Mouse (Mus musculus): ENCODE data around the gene Xlr.
"Not testable (repeated sequence)": the region's sequence is repeated elsewhere in the genome, so short reads cannot be mapped to it uniquely, and the experiment has no call there.

Xlr gene

DNA sequence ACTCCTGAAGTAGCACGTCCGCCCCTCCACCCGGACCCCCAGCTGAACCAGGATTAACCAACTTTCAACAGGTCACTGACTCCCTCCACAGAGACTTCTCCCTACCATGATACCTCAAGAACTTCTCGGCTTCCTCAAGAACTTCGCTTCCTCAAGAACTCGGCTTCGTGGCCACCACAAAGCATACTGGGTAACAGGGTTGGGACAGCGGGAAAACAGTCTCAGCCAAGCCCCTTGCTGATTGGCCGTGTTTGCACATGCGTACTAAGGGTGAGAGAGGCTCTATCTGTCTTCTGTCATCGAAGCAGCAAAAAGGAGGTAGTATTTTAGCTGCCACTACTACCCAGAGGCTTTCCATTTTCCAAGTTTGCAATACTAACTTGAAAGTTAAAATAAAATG, at the start of gene Xlr:
TSS of gene Xlr (minus strand) at position 188 of the 400 bp plus-strand sequence.
- DNase-seq (ENCODE audit: low read depth) = not testable (repeated sequence)

DNA sequence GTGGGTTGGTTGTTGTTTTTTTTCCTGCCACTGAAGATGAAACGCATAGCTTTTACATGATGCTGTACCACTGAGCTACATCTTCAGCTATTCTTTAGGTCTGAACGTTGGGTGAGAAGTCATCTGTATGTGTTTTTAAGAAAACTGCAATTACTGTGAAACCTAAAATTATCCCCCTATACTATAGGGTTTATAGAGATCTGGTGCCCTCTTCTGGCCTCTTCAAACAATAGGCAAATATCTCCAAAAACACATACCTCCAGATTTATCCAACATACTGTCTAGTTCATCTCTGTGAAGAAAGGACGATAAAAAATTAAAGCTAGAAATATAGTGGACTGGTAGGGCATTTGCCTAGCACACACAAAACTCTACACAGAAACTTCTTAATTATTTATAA, 1.6 kb upstream of the Xlr start:
- peak; percentile 0 for DNase-seq (ENCODE audit: low read depth)

DNA sequence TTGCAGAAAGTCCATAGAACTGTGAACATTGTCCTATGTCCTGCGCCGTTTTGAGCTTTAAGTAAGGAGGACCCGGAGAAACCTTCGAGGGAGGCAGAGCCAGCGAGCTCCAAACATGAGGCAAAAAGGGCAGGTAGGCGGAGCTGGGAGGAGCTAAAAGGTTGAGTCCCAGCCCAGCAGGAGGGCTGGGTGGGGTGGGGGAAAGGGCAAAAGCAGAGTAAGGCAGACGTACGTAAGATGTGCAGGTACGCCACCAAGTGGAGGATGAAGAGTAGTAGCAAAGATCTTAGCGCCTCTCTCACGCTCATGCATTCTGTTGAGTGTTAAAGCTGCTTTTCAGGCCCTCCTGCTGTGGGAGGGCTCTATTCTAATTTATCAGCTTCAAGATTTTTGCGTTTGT, 21.2 kb downstream of the Xlr start, which contains the start of gene Zfp36l3:
TSS of gene Zfp36l3 (minus strand) at position 119 of the 400 bp plus-strand sequence.
- DNase-seq (ENCODE audit: low read depth) = no peak

DNA sequence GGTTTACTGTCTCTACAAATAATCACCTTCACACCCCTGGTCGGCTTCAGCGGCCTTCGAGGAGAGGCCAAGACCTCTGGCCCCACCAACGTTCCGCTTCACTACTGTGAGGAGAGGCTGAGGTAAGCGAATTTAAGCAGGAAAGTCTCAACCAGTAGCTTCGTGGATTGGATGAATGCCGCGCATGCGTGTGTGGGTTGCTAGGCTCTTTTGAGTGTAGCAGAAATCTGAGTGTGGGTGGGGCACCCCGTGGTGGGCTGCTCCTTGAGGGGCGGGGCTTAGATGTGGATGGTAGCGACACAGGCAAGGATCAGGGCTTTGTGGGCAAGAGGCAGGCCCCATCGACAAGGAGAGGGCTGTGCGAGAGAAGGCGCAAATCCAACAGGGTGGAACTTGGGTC, 39.8 kb downstream of the Xlr start, which contains the start of gene 1700013H16Rik:
TSS of gene 1700013H16Rik (minus strand) at position 96 of the 400 bp plus-strand sequence.
- DNase-seq (ENCODE audit: low read depth) = no peak

DNA sequence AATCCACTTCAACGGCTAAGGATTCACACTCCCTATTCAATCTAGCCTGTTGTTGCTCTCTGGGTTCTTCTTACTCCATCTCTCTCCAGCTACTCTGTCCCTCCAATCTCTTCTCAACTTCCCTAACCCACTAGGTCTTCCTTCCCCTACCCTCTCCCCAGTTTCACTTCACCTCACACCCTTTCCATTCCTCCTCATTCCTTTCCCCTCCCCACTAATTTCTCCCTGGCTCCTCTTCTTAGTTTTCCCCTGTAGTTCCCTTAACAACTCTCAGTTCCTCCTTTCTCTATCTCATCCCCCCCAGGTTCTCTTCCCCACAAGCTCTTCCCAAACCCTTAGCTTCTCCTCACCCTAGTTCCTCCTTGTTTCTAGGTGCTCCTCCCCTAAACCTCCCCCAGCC, 44.7 kb downstream of the Xlr start:
- DNase-seq (ENCODE audit: low read depth) = no peak

DNA sequence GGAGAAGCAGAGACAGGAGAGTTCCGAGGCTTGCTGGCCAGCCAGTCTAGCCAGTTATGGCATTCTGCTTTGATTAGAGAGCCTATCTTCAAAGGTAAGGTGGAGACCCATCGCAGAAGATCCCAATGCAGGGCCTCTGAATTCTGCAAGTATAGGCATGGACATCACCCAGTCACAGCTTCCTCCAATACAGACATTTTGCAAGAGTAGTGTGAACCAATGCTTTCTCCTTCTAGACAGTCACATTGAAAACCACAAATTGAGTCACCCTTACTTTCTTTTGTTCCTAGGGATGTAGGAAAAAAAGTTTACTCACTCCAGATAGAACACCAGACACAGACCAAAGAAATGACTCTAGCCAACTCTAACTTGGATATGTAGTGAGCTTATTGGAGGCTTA, 68.5 kb downstream of the Xlr start:
- peak; percentile 1 for DNase-seq (ENCODE audit: low read depth)

Data from 416B (cell line).